Mouse (Mus musculus): ENCODE data around the gene Abcd2.

Gene Abcd2

DNA sequence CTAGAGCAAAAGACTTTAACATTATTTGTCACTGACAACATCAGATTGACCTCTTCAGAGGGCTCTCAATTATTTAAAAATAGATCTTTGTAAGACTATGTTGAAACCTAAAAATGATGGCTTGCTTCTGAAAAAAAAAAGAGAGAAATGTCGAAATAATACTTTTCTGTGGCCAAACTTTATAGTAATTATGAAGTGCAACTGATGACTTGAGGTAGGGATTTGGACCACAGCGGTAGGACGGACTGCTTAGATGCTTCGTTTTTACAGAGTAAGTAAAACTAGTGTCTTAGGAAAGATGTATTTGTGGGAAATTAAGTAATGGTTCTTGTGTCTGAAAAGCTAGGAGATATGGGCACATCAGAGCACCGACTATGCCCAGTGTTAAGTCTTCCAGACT is 30.4 kb downstream of the Abcd2 start:
- WGBS, result 85% methylated on average over 5 of the region's 5 CpGs

DNA sequence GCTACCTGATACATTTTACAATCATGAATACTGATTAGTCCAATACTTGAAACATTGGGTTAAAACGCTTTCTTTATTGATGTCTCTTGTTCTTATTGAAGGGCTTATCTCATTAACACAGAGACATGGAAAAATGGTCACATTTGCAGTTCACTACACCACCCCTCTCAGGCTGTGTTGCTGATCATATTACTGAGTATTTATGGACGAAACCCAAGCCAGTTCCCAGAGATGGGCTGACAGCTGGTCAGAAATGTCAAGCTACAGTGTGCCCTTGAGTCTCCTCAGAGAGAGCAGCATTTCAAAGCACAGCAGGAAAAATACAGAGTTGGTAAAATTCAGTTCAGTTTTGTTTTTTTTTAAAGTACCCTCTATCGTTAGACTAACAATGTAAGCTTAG is 38.3 kb downstream of the Abcd2 start:
- WGBS, result 74% methylated on average over 3 of the region's 3 CpGs

DNA sequence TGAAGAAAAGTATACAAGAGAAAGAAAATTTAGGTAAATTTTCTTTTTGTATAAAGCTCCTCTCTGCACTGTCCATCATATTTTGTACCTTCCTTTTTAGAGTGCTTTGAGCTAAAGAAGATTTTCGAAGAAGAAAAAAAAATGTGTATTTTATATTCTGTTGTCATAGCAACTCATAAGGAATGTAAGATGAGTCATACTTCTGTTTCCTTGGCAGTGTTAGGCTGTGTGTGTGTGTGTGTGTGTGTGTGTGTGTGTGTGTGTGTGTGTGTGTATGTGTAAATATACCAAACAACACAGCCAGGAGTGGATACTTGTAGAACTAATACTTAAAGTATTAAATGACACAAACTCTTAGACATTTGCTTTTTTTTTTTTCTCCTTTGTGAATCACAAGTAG is 39.0 kb downstream of the Abcd2 start:
- WGBS, result 20% methylated on average over 1 of the region's 1 CpGs

GRCm38 (mm10) chr15:91124584-91124983 is 67.0 kb downstream of the Abcd2 start:
- 92% methylated on average over 4 of the region's 4 CpGs for whole genome bisulfite sequencing

DNA sequence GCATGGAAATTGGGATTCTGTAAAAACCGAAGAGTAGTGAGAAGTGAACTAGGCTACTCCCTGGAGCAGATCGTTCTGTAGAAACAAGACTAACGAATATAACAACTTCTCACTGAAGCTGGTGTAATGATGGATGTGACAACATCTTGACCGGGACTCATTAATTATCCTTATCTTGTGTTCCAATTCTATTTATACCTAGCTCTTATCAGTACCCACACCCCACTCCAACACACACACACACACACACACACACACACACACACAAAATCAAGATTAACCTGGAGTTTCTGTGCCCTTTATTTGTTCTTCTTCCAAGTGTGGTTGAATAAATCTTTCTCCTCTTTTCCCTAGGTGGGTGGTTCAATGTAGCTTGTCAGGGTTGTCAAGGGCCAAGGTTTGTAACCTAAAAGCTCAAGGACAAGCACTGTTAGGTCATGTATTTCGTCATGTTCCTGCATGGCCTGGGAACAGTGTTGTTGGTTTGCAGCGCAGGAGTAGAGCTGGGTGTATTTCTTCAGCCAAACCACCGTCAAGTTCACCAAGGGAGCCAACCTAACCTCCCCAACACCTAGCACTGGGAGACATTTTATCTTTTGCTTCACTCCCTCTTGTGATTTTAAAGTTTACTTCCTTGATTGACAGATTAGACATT is 78.9 kb downstream of the Abcd2 start:
- WGBS, result 89% methylated on average over 7 of the region's 7 CpGs

DNA sequence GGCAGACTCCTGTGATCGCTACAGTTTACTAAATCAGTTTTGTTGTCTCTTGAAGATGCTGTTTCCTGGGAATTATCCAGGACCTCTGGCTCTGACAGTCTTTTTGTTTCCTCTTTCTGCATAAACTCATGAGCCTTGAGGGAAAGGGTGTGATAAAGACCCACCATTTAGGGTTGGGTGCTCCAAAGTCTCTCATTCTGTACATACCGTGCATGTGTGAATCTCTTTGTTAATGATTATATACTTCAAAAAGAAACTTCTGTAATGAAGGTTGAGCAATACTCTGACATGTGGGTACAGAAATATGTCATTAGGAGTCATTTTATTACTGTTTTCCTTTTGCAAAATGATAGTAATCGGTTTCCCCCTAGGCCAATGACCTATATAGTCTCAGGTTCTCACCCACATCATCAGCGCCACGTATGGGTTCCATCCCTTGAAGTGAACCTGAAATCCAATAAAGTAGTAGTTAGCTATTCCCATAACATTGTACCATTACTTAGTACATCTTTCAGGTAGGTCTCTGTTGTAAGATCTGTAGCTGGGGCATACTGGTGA is 83.4 kb downstream of the Abcd2 start:
- WGBS, result 94% methylated on average over 5 of the region's 5 CpGs

DNA sequence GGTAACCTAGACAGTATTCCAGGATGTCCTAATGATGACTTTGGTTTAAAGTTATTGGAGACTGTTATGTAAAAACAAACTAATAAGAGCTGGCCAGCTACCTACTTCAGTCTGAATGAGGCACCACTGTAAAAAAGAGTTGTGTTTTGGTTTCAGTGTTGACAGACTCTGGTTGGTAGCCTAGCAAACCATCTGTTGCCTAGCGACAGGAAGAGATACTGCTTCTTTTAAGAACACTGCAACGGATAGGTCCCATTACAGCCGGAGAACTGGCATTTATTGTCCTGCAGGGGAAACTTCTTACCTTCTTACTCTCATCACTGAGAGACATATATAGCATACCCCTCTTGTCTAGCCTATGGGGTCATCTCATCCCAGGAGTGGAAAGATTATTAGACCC is 86.7 kb downstream of the Abcd2 start:
- 37% methylated on average over 3 of the region's 3 CpGs for WGBS

GRCm38 (mm10) chr15:91104276-91104675 is 87.3 kb downstream of the Abcd2 start:
- 84% methylated on average over 1 of the region's 1 CpGs for WGBS

DNA sequence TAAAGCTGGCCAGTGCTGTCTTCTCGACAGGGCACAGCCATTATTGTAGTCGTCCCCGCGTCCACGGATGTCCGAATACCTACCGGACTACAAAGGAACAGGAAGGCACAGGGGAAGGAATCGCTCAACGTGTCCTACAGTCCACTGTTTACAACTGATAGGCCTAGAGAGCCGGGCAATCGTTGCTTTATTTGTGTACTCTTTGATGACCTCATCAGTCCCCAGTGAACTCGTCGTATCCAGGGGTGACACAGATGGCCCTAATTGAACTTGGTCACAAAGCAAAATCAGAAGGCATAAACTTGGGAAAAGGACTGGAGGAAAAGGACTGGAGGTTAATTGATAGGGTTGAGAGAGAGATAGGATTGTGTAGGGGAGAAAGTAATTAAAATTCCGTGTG is 87.8 kb downstream of the Abcd2 start:
- 71% methylated on average over 14 of the region's 14 CpGs for WGBS

GRCm38 (mm10) chr15:91103305-91103704 is 88.3 kb downstream of the Abcd2 start:
- 92% methylated on average over 8 of the region's 8 CpGs for WGBS

- 89% methylated on average over 6 of the region's 6 CpGs for WGBS
These were observed 95.0 kb downstream of the Abcd2 start for GRCm38 (mm10) chr15:91096606-91097005.
